Mouse (Mus musculus): Measurements from ENCODE around the gene Aes. TPM values are rescaled to one million over a fixed set of nuclear protein-coding genes. Genes with fewer than 3 reads are reported as not detected.

Aes gene
- polyA plus RNA-seq, 1 experiment: 551 TPM

DNA sequence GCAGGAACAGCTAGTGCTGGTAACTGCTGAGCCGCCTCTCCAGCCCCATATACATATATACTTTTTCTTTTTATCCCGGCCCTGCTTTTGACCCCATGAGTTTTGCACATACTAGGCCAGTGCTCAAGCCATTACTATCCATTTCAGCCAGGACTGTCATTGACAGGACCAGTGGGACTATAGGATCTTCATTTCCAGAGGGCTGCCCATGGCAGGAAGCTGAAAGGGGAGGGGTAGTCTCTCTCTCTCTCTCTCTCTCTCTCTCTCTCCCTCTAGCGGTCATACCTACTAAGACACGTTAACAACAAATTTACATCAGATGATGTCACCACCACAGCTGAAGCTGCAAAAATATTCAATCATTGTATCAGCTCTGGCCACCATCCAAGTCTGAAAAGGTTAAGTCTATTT is 43.5 kb downstream of the Aes start:
- no peak overlapping the region for H3K27ac ChIP-seq (ENCODE audit: insufficient read depth, low read depth, low read length)

DNA sequence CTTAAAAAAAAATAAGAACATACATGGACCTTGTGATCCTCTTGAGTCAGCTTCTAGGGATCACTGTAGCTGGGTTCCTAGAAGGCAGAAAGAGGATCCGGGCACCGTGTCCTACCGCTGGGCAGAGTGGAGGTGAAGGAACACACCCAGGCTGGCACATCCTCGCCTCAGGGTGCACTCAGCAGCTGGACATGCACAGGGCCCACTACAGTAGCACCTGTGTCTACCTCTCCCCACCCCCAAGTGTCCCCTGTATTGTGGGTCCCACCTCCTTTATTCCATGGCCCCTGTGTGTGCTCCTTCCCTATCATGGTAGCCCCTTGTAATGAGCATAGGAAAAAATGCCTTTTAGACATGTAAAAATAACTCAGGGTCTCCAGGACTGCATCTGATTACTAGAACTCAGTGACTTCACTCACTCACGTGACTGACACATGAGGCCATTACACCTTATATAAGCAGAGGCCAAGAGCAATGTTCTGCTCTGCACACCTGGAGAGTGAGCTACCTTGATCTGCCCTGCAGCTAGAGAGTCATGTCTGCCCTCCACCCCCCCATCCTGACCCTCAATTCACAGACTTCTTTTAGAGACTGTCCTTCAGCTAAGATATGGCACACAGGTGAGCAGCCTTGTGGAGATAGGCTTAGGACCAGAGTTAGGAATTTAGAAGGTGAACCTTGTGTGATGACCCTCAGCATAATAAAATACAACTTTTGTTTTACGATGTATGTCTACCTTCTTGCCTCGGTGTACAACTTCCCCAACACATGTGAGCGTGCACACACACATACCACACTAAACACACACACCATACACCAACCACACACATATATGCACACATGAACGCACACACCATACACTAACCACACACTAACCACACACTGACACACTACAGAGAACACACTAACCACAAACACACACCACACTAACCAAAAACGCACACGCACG is 45.0 kb downstream of the Aes start:
- Histone ChIP-seq H3K4me3 (ENCODE audit: insufficient read depth, low read length) (peak overlapping the region; percentile 54), H3K4me1 (ENCODE audit: control insufficient read depth, insufficient read depth, low read length) (peaks cover 30% of the 10 kb centered on the region), H3K27ac (ENCODE audit: insufficient read depth, low read depth, low read length) (peak overlapping the region; percentile 57; the same call in 1 of the 2 replicates)
- TF ChIP-seq POLR2A (IDR thresholded peaks at IDR 0.05; ENCODE audit: borderline replicate concordance, low read depth, low read length): no peak
- no peak for TF ChIP-seq CTCF (IDR thresholded peaks at IDR 0.05; ENCODE audit: low read depth, low read length)

More for the DNA sequence above, 43.5 kb downstream of the Aes start:
- peaks cover 30% of the 10 kb centered on the region for H3K4me1 ChIP-seq (ENCODE audit: control insufficient read depth, insufficient read depth, low read length)
- H3K4me3 ChIP-seq (ENCODE audit: insufficient read depth, low read length): no peak overlapping the region
- TF ChIP-seq POLR2A (IDR thresholded peaks at IDR 0.05; ENCODE audit: borderline replicate concordance, low read depth, low read length) (no peak), CTCF (IDR thresholded peaks at IDR 0.05; ENCODE audit: low read depth, low read length) (no peak)

- Histone ChIP-seq H3K27ac (ENCODE audit: insufficient read depth, low read depth, low read length) (peak overlapping the region; percentile 78), H3K4me3 (ENCODE audit: insufficient read depth, low read length) (peak overlapping the region; percentile 61), H3K4me1 (ENCODE audit: control insufficient read depth, insufficient read depth, low read length) (peaks cover 35% of the 10 kb centered on the region)
- TF ChIP-seq CTCF (IDR thresholded peaks at IDR 0.05; ENCODE audit: low read depth, low read length): peak; percentile 93
- no peak for TF ChIP-seq POLR2A (IDR thresholded peaks at IDR 0.05; ENCODE audit: borderline replicate concordance, low read depth, low read length)
Observed at GRCm38 (mm10) chr10:81604968-81605665, 45.8 kb downstream of the Aes start.

GRCm38 (mm10) chr10:81605666-81605973 is 46.3 kb downstream of the Aes start:
- Histone ChIP-seq H3K4me1 (ENCODE audit: control insufficient read depth, insufficient read depth, low read length) (peaks cover 33% of the 10 kb centered on the region), H3K4me3 (ENCODE audit: insufficient read depth, low read length) (peak overlapping the region; percentile 61), H3K27ac (ENCODE audit: insufficient read depth, low read depth, low read length) (peak overlapping the region; percentile 78)
- no peak for TF ChIP-seq POLR2A (IDR thresholded peaks at IDR 0.05; ENCODE audit: borderline replicate concordance, low read depth, low read length)
- no peak for TF ChIP-seq CTCF (IDR thresholded peaks at IDR 0.05; ENCODE audit: low read depth, low read length)

GRCm38 (mm10) chr10:81605974-81606751 is 46.9 kb downstream of the Aes start, which contains the start of gene BC025920:
Gene BC025920, plus strand, starts transcription at chr10:81606270.
- H3K27ac ChIP-seq (ENCODE audit: insufficient read depth, low read depth, low read length): peak within 1 kb of the TSS; percentile 95
- H3K4me1 ChIP-seq (ENCODE audit: control insufficient read depth, insufficient read depth, low read length): peaks cover 33% of the 10 kb centered on the region
- peak within 1 kb of the TSS; percentile 86 for H3K4me3 ChIP-seq (ENCODE audit: insufficient read depth, low read length)
- TF ChIP-seq POLR2A (IDR thresholded peaks at IDR 0.05; ENCODE audit: borderline replicate concordance, low read depth, low read length): no peak
- no peak for TF ChIP-seq CTCF (IDR thresholded peaks at IDR 0.05; ENCODE audit: low read depth, low read length)

DNA sequence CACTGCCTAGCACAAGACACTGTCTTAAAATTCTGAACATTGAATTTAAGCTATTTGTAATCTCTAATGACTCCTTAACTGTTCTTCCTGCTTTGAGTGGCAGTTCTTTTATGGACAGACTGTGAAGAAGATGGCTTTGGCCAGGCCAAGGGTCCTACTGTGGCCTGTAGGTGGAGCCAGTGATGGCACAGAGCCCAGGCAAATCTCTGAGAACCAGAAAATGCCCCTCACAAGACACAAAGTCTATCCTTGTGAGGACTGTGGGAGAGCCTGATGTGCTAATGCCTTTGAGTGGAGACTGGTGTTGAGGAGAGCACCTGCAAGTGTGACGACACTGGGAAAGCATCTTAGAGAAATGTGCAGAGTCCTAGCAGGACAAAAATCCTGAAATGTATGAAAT is 49.0 kb downstream of the Aes start:
- H3K4me1 ChIP-seq (ENCODE audit: control insufficient read depth, insufficient read depth, low read length): peaks cover 28% of the 10 kb centered on the region
- no peak for TF ChIP-seq POLR2A (IDR thresholded peaks at IDR 0.05; ENCODE audit: borderline replicate concordance, low read depth, low read length)
- no peak for TF ChIP-seq CTCF (IDR thresholded peaks at IDR 0.05; ENCODE audit: low read depth, low read length)
- H3K4me3 ChIP-seq (ENCODE audit: insufficient read depth, low read length): no peak overlapping the region
- H3K27ac ChIP-seq (ENCODE audit: insufficient read depth, low read depth, low read length): no peak overlapping the region

DNA sequence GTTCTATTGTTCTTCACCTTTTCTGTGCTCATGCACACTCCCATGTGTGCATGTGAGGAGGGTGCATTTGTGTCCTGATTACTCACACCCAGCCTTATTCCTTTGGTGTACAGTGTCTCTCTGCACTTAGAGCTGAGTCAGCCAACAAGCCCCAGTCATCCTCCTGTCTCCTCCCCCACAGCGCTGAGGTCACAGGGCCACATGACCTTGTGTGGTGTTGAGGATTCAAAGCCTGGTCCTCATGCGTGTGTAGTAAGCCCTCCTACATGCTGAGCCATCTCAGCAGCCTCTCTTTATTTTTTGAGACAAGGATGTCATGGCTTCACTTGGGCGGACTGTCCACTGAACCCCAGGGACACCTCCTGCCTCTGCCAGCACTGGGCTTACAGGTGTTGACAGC is 53.5 kb downstream of the Aes start:
- H3K4me3 ChIP-seq (ENCODE audit: insufficient read depth, low read length): no peak overlapping the region
- no peak for TF ChIP-seq POLR2A (IDR thresholded peaks at IDR 0.05; ENCODE audit: borderline replicate concordance, low read depth, low read length)
- TF ChIP-seq CTCF (IDR thresholded peaks at IDR 0.05; ENCODE audit: low read depth, low read length): no peak
- peaks cover 15% of the 10 kb centered on the region for H3K4me1 ChIP-seq (ENCODE audit: control insufficient read depth, insufficient read depth, low read length)
- H3K27ac ChIP-seq (ENCODE audit: insufficient read depth, low read depth, low read length): peak overlapping the region; percentile 30; the same call in 1 of the 2 replicates

GRCm38 (mm10) chr10:81615486-81615885 is 56.2 kb downstream of the Aes start:
- Histone ChIP-seq H3K4me1 (ENCODE audit: control insufficient read depth, insufficient read depth, low read length) (peaks cover 14% of the 10 kb centered on the region), H3K27ac (ENCODE audit: insufficient read depth, low read depth, low read length) (no peak overlapping the region), H3K4me3 (ENCODE audit: insufficient read depth, low read length) (no peak overlapping the region)
- TF ChIP-seq CTCF (IDR thresholded peaks at IDR 0.05; ENCODE audit: low read depth, low read length) (no peak), POLR2A (IDR thresholded peaks at IDR 0.05; ENCODE audit: borderline replicate concordance, low read depth, low read length) (no peak)

Other genes starting within 250 kb of the Aes start
- 18.1 and 18.2 TPM in 2 replicates for gene Cactin, start 238.4 kb upstream of the Aes start, polyA plus RNA-seq (2012; ENCODE audit: insufficient read depth, insufficient read length, missing spikeins)
- gene Tbxa2r, start 230.8 kb upstream of the Aes start, polyA plus RNA-seq (2012; ENCODE audit: insufficient read depth, insufficient read length, missing spikeins): not detected in 2 replicates
- gene Gipc3, start 216.2 kb upstream of the Aes start, polyA plus RNA-seq (2012; ENCODE audit: insufficient read depth, insufficient read length, missing spikeins): not detected in 2 replicates
- gene Hmg20b, start 209.0 kb upstream of the Aes start, polyA plus RNA-seq (2012; ENCODE audit: insufficient read depth, insufficient read length, missing spikeins): 52.2 and 53.3 TPM in 2 replicates
- gene Mfsd12, start 202.0 kb upstream of the Aes start, polyA plus RNA-seq (2012; ENCODE audit: insufficient read depth, insufficient read length, missing spikeins): 80.9 and 86.2 TPM in 2 replicates
- not detected in 2 replicates for gene 4930404N11Rik, start 193.7 kb upstream of the Aes start, polyA plus RNA-seq (2012; ENCODE audit: insufficient read depth, insufficient read length, missing spikeins)
- 32.6 and 35.0 TPM in 2 replicates for gene Fzr1, start 181.0 kb upstream of the Aes start, polyA plus RNA-seq (2012; ENCODE audit: insufficient read depth, insufficient read length, missing spikeins)
- gene Dohh, start 175.1 kb upstream of the Aes start, polyA plus RNA-seq (2012; ENCODE audit: insufficient read depth, insufficient read length, missing spikeins): 23.1 and 29.5 TPM in 2 replicates
- gene Gm48551, start 175.0 kb upstream of the Aes start, polyA plus RNA-seq (2012; ENCODE audit: insufficient read depth, insufficient read length, missing spikeins): 0.75 and 2.2 TPM in 2 replicates
- gene Gm48552, start 170.5 kb upstream of the Aes start, polyA plus RNA-seq (2012; ENCODE audit: insufficient read depth, insufficient read length, missing spikeins): not detected in 2 replicates
- gene Smim24, start 166.4 kb upstream of the Aes start, polyA plus RNA-seq (2012; ENCODE audit: insufficient read depth, insufficient read length, missing spikeins): 41.9 and 45.5 TPM in 2 replicates
- gene Nfic, start 103.9 kb upstream of the Aes start, polyA plus RNA-seq (2012; ENCODE audit: insufficient read depth, insufficient read length, missing spikeins): 31.8 and 38.6 TPM in 2 replicates
- not detected in 2 replicates for gene Celf5, start 76.8 kb upstream of the Aes start, polyA plus RNA-seq (2012; ENCODE audit: insufficient read depth, insufficient read length, missing spikeins)
- 37.9 and 40.9 TPM in 2 replicates for gene Ncln, start 63.1 kb upstream of the Aes start, polyA plus RNA-seq (2012; ENCODE audit: insufficient read depth, insufficient read length, missing spikeins)
- 0.46 TPM in 1 of 2 replicates, not detected in the other for gene S1pr4, start 59.4 kb upstream of the Aes start, polyA plus RNA-seq (2012; ENCODE audit: insufficient read depth, insufficient read length, missing spikeins)
- gene Gna15, start 35.3 kb upstream of the Aes start, polyA plus RNA-seq (2012; ENCODE audit: insufficient read depth, insufficient read length, missing spikeins): 23.5 and 24.2 TPM in 2 replicates
- 10.1 and 10.5 TPM in 2 replicates for gene Gna11, start 14.3 kb upstream of the Aes start, polyA plus RNA-seq (2012; ENCODE audit: insufficient read depth, insufficient read length, missing spikeins)
- 17.9 and 24.5 TPM in 2 replicates for gene Tle2, start 15.1 kb downstream of the Aes start, polyA plus RNA-seq (2012; ENCODE audit: insufficient read depth, insufficient read length, missing spikeins)
- 42.3 and 47.9 TPM in 2 replicates for gene Tle6, start 41.6 kb downstream of the Aes start, polyA plus RNA-seq (2012; ENCODE audit: insufficient read depth, insufficient read length, missing spikeins)
- 0.67 and 0.78 TPM in 2 replicates for gene BC025920, start 46.8 kb downstream of the Aes start, polyA plus RNA-seq (2012; ENCODE audit: insufficient read depth, insufficient read length, missing spikeins)
- 10.9 and 13.2 TPM in 2 replicates for gene Sirt6, start 68.3 kb downstream of the Aes start, polyA plus RNA-seq (2012; ENCODE audit: insufficient read depth, insufficient read length, missing spikeins)
- 7.8 and 9.6 TPM in 2 replicates for gene Ankrd24, start 69.1 kb downstream of the Aes start, polyA plus RNA-seq (2012; ENCODE audit: insufficient read depth, insufficient read length, missing spikeins)
- 0.66 and 0.67 TPM in 2 replicates for gene Gm10778, start 89.6 kb downstream of the Aes start, polyA plus RNA-seq (2012; ENCODE audit: insufficient read depth, insufficient read length, missing spikeins)
- gene Zfp433, start 145.3 kb downstream of the Aes start, polyA plus RNA-seq (2012; ENCODE audit: insufficient read depth, insufficient read length, missing spikeins): 9.4 TPM in 2 replicates
- gene Gm3055, start 211.7 kb downstream of the Aes start, polyA plus RNA-seq (2012; ENCODE audit: insufficient read depth, insufficient read length, missing spikeins): 0.85 and 1.0 TPM in 2 replicates

Data from bone marrow macrophage, adult 2 months (primary cell).